Mouse (Mus musculus) liver, adult 2 months (tissue): ENCODE measurements around the gene Pgm3.
"Not testable (repeated sequence)": the region's sequence is repeated elsewhere in the genome, so short reads cannot be mapped to it uniquely, and the experiment has no call there.

Source experiments
- CTCF ChIP-seq: fragments of 200-500 bp; IDR thresholded peaks from 2 replicates; pipeline ENCODE4 v1.5.1; 2011; ENCODE audit warnings: low read depth, low read length, control low read depth
- POLR2A ChIP-seq: fragments of 200-500 bp; IDR thresholded peaks from 2 replicates; pipeline ENCODE4 v1.6.1; 2011; ENCODE audit warnings: low read length, control low read depth; ENCODE audit not compliant: insufficient read depth; ENCODE audit errors: extremely low read depth

DNA sequence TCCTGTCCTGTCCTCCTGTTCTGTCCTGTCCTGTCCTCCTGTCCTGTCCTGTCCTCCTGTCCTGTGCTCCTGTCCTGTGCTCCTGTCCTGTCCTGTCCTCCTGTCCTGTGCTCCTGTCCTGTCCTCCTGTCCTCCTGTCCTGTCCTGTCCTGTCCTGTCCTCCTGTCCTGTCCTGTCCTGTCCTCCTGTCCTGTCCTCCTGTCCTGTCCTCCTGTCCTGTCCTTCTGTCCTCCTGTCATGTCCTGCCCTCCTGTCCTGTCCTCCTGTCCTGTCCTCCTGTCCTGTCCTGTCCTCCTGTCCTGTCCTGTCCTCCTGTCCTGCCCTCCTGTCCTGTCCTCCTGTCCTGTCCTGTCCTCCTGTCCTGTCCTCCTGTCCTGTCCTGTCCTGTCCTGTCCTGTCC is 25.3 kb upstream of the Pgm3 start:
- TF ChIP-seq CTCF, POLR2A: not testable (repeated sequence)
